Mouse (Mus musculus) frontal cortex, postnatal 10 days (tissue): ENCODE data around the gene Prdm4.

Source experiments
- DNase-seq, 2 experiments: peaks; one replicate each; pipeline ENCODE4 v3.0.0; 2022; ENCODE audit warnings: low spot score in 2 of 2, mixed read lengths in 1 of 2

The Prdm4 gene

GRCm38 (mm10) chr10:85871698-85872478 lies 45.1 kb downstream of the Prdm4 start:
- DNase-seq, result peak; percentile 85 to 88

GRCm38 (mm10) chr10:85846105-85846862 lies 70.7 kb downstream of the Prdm4 start:
- no peak for DNase-seq
